Mouse (Mus musculus): ENCODE measurements around the gene Abcg8. TPM values are rescaled to one million over a fixed set of nuclear protein-coding genes. Genes with fewer than 3 reads are reported as not detected.

The Abcg8 gene
- total RNA-seq (2012; rRNA removed), result not detected in 2 replicates
- polyA plus RNA-seq (2012; ENCODE audit: insufficient read depth in 1 of 2, insufficient read length in 2 of 2, low read depth in 1 of 2, low replicate concordance in 2 of 2, missing spikeins in 1 of 2), result not detected

DNA sequence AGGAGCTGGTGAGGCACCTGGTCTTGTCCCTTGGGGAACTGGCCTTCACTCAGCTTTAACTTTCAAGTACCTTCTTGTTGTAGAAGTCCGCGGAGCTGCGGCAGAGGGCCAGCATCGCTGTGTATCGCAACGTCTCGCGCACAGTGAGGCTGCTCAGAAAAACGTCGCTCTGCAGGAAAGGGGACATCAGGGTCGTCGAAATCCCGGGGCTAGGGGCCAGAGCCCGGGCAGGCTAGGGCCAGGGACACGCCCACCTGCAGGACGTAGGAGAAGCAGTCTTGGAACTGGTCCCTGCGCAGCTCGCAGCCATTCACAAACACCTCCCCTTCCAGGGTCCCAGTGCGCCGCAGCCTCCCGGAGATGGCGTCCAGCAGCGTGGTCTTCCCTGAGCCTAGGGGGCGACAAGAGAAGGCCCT, at the start of gene Abcg8:
Gene Abcg8, plus strand, starts transcription at position 352 of the 416 bp plus-strand sequence.
- TF ChIP-seq MEF2A (IDR thresholded peaks at IDR 0.05; ENCODE audit: extremely low read depth, insufficient replicate concordance, low read depth, low read length, poor library complexity, severe bottlenecking), result no peak
- H3K27me3 ChIP-seq (ENCODE audit: control insufficient read depth in 1 of 2, insufficient read depth in 2 of 2, low read length in 2 of 2), result no peaks in the 10 kb centered on the region; a peak in 1 of 4 replicates
- H3K27ac ChIP-seq (ENCODE audit: control insufficient read depth, low read depth, low read length), result no peak within 1 kb of the TSS
- H3K9ac ChIP-seq (ENCODE audit: control insufficient read depth, low read depth, low read length, poor library complexity, severe bottlenecking), result no peak within 1 kb of the TSS
- no peaks in the 10 kb centered on the region for H3K4me1 ChIP-seq (ENCODE audit: control insufficient read depth in 1 of 2, insufficient read depth in 2 of 2, low read length in 2 of 2)
- H3K36me3 ChIP-seq (ENCODE audit: control insufficient read depth in 1 of 2, insufficient read depth in 2 of 2, low read length in 2 of 2), result no peaks in the 10 kb centered on the region
- H3K4me3 ChIP-seq (ENCODE audit: control insufficient read depth in 1 of 2, insufficient read depth in 1 of 2, low read depth in 2 of 2, low read length in 2 of 2), result no peak within 1 kb of the TSS
- no peak for DNase-seq (ENCODE audit: low read depth, low spot score)
- no peaks in the 10 kb centered on the region for H3K9me3 ChIP-seq (replicated peaks; ENCODE audit: insufficient read depth, low read length)
- H3K79me2 ChIP-seq (ENCODE audit: control insufficient read depth, insufficient read depth, low read length, poor library complexity), result no peaks in the 10 kb centered on the region

DNA sequence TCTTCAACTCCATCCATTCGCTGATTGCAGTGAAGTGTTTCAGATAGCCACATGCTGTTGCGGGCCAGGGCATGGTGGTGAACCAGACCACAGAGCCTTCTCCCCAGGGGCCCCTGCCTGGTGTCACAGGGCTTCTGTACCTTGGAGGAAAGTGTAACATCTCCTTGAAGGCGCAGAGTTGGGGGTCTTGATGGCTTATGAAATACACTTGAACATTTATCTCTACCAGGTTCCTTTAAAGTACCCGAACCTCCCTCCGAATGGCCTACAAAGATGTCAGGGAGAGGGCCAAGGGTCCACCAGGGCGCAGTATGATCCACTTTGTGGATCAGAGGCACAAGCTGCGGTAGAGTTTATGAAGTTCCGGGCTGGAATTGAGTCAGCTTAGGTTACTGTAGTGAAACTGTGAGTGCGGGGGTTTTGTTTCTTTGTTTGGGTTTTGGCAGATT, 49.2 kb upstream of the Abcg8 start:
- H3K27me3 ChIP-seq (ENCODE audit: control insufficient read depth in 1 of 2, insufficient read depth in 2 of 2, low read length in 2 of 2), result 0 out of 4 replicates have a peak, but pooled peaks cover 0 to 1% of the 10 kb centered on the region in 2 experiments
- H3K36me3 ChIP-seq (ENCODE audit: control insufficient read depth in 1 of 2, insufficient read depth in 2 of 2, low read length in 2 of 2), result no peaks in the 10 kb centered on the region
- no peaks in the 10 kb centered on the region for H3K79me2 ChIP-seq (ENCODE audit: control insufficient read depth, insufficient read depth, low read length, poor library complexity)
- no peak overlapping the region for H3K27ac ChIP-seq (ENCODE audit: control insufficient read depth, low read depth, low read length)
- no peak for TF ChIP-seq MEF2A (IDR thresholded peaks at IDR 0.05; ENCODE audit: extremely low read depth, insufficient replicate concordance, low read depth, low read length, poor library complexity, severe bottlenecking)
- no peak for TF ChIP-seq MYB (IDR thresholded peaks at IDR 0.05; ENCODE audit: low read depth, low read length)
- TF ChIP-seq TBP (IDR thresholded peaks at IDR 0.05; ENCODE audit: low read depth, low read length), result no peak
- TF ChIP-seq MYC (IDR thresholded peaks at IDR 0.05; ENCODE audit: low read depth, low read length), result no peak
- no peak for TF ChIP-seq MAFK (IDR thresholded peaks at IDR 0.05; ENCODE audit: borderline replicate concordance, low read depth, low read length)
- no peak for TF ChIP-seq NRF1 (IDR thresholded peaks at IDR 0.05; ENCODE audit: insufficient read depth, low read depth, low read length, poor library complexity, severe bottlenecking)
- TF ChIP-seq SMC3 (IDR thresholded peaks at IDR 0.05; ENCODE audit: low read depth, low read length), result no peak
- TF ChIP-seq ZC3H11A (IDR thresholded peaks at IDR 0.05; ENCODE audit: low read depth, low read length), result no peak
- TF ChIP-seq RCOR1 (IDR thresholded peaks at IDR 0.05; ENCODE audit: low read depth, low read length), result no peak
- TF ChIP-seq ZKSCAN1 (IDR thresholded peaks at IDR 0.05; ENCODE audit: low read depth, low read length), result no peak
- no peak for TF ChIP-seq UBTF (IDR thresholded peaks at IDR 0.05; ENCODE audit: borderline replicate concordance, insufficient read depth, low read depth, low read length)
- TF ChIP-seq GATA1 (IDR thresholded peaks at IDR 0.05; ENCODE audit: low read depth, low read length), result no peak
- no peak for TF ChIP-seq KAT2A (conservative IDR thresholded peaks at IDR 0.05; ENCODE audit: low read depth, low read length)
- no peak for TF ChIP-seq ELF1 (IDR thresholded peaks at IDR 0.05; ENCODE audit: low read depth, low read length)
- TF ChIP-seq HCFC1 (IDR thresholded peaks at IDR 0.05; ENCODE audit: low read depth, low read length), result no peak
- TF ChIP-seq RAD21 (IDR thresholded peaks at IDR 0.05; ENCODE audit: low read depth, low read length), result no peak
- no peak overlapping the region for H3K9ac ChIP-seq (ENCODE audit: control insufficient read depth, low read depth, low read length, poor library complexity, severe bottlenecking)
- H3K9me3 ChIP-seq (replicated peaks; ENCODE audit: insufficient read depth, low read length), result no peaks in the 10 kb centered on the region
- DNase-seq (ENCODE audit: low read depth, low spot score), result no peak
- no peaks in the 10 kb centered on the region for H3K4me1 ChIP-seq (ENCODE audit: control insufficient read depth in 1 of 2, insufficient read depth in 2 of 2, low read length in 2 of 2)
- no peak overlapping the region for H3K4me3 ChIP-seq (ENCODE audit: control insufficient read depth in 1 of 2, insufficient read depth in 1 of 2, low read depth in 2 of 2, low read length in 2 of 2)

Data from MEL (cell line).